Mouse (Mus musculus) lung, postnatal 4 days (tissue): ENCODE data around the gene Vsx2.

Experiments used
- DNase-seq, 2 experiments: peaks; one replicate each; pipeline ENCODE4 v3.0.0; 2021

Gene Vsx2

DNA sequence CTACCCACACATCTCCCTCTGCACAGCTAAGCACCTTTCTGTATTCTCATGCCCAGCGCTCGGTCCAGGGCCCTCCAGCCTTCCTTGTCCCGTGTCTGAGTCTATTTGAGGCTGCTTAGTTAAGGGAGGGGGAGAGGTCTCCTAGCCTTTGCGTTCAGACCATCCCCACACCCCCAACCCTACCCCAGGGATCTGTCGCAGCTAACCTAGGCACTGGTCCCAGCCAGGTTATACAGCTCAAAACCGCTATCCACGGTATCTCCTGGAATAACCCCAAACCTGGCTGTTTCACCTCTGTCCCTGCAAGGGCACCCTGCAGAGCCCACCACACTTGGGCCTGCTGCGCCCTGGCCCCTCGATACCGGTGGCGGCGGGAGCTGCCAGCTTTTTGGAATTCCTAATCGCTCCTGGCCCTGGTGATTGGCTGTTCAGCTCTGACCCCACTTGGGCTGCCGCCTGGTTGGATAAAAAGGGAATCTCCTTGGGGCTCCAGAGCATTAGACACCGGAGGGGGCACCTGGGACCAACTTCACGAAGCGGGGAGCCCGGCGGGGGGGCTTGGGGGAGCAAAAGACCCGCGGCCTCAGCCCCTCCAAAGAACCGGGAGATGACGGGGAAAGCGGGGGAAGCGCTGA, at the start of gene Vsx2:
TSS of gene Vsx2 (plus strand) at position 427 of the 635 bp plus-strand sequence.
- DNase-seq: peak in 1 of 2 experiments; percentile 4

DNA sequence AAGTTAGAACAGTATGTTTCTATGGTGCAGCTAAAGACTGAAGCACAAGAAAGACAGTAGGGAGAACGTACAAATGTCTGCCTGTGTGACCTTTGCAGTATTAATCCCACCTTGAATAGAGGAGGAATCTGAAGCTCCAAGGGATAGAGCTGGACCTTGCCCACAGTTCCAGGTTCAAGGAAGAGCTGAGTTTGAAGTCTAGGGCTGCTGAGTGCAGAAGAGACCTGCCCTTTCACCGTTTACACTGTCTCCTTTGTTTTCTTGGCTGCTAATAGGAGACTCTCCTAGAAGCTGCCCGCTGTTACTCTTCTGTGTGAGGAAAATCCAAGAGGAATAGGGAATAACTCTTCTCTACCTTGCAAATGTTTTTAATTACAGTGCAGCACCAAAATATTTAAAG, 45.8 kb upstream of the Vsx2 start:
- no peak for DNase-seq

DNA sequence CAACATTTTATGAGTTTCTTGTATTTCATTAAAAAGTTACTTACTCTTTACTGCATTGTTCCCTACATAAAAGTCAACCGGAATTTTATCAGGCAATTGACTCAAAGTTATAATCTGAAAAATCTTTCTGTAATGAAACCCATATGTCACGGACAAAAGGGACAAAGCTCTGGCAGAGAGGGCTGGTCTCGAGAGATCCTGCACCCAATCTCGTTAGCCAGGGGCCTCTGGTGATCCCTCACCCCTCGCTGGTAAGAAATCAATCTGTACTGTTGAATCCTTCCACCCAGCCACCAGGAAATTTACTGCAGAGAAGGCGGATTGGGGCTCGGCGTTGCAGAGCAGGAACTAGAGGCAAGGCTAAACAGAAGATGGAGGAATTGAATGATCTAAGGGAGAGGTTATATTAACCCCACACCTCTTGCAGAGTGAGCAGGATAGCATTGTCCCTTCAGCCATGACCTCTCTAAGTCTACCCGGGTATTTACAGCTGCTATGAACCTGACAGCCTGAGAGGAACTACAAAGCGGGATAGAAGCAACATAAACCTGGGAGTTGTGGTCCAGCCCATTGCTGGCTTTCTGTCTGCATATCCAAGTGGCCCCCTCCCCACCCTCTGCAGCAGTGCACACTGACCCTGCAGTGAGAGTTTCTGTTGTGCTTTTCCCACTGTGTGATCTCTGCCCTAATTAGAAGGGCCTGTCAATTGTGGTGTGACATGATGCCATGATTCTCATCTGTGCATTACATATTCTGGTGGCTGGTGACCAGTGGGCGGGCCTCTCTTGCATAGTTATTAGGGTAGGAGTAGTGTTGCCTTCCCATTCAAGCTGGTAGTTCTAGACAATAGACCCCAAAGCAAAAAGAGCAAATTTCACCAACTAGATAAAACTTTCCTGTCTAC, 45.2 kb upstream of the Vsx2 start:
- DNase-seq: no peak

DNA sequence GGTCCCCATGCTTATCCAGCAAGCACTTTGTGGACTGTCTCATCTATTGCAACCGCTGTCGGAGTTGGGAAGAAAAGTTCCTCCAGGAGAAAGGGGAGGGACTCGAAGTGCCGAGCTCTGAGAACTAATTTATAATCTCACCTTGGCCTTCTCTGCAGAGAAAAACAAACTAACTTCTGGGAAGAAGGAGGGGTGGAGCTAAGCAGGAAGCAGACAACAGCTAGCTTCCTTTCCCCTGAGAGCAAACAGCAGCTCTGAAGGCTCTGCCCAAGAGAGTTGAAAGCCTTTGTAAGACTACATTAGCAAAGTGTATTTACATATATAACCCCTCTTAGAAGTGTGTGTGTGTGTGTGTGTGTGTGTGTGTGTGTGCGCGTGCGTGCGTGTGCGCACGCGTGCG, 44.1 kb upstream of the Vsx2 start:
- DNase-seq: no peak

DNA sequence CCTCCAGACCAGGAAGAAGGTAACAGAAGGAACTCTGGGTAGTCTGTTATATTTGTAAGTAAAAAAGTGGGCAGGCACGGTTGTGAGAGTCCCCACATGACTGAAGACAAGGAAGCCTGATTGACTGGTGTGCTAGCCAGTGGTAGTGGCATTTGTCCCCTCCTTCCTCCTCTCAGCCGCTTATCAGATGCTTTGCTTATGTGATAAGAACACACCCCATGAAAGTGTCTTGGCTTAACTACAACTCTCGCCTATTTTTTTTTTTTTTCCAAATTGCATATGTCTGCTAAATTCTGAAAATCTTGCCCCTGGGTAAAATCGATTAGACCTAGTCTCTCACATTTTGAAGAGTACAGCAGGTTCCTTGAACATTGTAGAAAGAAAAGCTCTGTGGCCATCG, 39.1 kb upstream of the Vsx2 start:
- no peak for DNase-seq

DNA sequence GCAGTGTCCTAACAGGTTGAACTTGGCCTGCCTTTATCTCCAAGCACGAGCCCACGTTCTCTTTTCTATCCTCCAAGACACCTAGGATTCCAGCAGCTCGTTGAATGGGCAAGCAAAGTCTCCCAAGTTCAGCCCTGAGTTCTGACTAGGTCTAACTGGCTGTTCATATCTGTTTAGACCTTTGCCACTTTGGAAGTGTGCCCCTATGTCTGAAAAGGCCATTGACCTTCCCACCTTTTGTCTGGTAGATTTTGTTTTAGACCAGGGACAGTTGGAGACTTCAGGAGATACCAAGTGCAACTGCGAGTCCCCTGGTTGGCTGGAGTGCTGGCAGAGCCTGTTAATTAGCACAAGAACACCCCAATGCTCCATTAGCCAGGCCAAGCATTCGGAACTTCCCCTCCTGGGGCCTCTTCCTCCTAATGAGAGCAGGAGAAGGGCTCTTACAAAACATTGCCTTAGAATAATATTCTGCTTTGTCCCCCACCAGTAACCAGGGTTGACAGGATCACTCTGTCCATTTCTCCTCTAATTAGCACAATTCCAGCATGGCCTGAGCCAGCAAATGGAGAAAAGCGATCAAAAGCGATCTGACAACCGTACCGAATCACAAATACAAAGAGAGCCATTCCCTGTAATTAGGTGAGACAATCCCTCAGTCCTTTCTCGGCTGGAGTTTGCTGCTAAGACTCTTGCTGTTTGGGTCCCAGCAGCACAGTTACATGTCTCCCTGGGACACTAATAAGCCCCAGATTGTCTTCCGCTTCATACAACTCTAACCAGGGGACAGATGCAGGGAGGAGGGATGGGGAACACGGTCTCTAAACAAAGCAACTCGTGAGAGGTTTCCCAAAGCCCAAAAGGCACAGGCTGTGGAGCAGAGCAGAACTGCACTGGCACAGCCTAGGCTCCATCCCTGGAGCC, 37.4 kb upstream of the Vsx2 start:
- no peak for DNase-seq

DNA sequence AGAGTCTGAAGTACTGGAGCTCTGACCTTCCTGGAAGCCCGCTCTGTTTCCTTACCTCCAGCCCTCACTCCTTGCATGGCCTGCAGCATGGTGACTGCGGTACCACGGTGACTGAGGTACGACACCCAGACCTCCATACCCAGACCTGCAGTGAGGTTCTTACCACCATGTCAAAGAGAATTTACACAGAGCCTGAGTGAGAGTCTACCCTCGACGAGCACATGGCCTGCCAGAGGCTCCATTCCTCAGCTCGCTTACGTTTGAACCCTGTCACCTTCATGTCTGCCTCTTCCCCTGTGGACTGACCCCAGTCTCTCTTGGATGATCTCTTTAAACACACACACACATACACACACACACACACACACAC, 36.7 kb upstream of the Vsx2 start:
- DNase-seq: no peak

DNA sequence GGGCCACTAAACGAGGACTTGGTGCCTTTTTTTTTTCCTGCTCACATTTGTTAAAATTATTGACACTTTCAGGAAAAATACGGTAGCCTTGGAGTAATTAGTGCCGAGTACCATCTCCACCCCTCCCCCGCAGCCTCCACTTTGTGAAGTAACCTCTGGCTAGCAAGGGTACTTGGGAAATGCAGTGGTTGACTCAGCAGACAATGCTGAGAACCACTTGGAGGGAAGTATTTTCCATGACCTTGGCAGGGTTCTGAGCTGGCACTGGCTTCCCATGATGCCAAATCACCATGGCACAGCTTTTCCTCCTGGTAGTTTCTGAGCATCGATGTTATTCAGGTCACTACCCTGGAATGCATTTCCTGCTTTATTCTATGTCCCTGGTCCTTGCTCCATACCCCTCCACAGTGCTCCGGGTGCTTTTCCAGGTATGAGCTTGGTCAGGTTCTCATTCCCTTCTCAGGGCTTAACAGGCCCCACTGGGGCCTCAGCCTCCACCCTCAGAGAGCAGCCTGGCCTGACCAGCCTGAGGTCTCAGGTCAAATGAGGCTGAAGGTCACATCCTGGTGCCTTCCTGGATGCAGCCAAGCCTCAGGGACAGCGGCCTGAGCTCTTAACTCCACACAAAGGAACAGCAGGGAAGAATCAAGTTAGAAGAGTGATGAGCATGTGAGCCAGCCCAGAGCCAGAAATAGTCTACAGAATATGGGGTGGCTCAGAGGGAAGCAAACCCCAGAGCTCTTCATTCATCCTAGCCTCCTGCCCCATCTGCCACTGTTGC, 35.7 kb upstream of the Vsx2 start:
- no peak for DNase-seq

DNA sequence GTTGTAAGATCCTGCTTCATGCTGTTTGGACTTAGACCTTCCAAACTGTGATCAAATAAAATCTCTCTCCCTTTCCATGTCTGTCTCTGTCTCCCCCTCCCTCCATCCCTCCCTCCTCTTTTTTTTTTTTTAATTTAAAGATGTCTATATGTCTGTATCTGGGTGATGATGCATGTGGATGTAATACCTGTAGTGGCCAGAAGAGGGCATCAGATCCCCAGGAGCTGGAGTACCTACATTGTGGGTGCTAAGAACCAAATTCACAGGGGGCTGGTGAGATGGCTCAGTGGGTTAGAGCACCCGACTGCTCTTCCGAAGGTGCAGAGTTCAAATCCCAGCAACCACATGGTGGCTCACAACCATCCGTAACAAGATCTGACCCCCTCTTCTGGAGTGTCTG, 30.0 kb upstream of the Vsx2 start:
- DNase-seq: peak in 1 of 2 experiments; percentile 12

DNA sequence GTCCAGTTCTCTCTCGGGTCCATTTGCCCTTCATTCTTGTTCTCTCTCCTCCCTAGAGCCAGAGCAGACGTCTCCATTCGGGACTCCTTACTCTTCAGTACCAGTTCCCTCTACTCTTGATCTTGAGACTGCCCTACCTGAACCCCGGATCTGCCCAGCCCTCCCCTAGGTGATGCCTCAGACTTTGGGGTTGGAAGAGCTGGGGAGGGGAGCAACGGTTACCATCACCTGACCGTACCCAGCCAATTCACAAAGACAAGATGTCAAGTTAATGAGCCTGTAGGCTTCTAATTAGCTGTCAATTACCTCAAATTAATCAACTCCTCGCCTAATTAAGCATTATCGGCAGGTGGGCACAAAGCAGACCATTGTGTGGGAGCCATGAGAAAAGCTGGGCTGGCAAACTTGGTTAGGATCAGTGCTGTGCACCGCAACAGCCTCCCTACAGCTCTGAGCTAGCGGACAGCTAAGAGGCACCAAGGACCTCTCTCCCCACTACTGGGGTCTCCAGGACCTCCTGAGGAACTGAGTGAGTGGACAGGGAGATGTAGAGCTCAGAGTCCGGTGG, 28.1 kb upstream of the Vsx2 start:
- DNase-seq: no peak

DNA sequence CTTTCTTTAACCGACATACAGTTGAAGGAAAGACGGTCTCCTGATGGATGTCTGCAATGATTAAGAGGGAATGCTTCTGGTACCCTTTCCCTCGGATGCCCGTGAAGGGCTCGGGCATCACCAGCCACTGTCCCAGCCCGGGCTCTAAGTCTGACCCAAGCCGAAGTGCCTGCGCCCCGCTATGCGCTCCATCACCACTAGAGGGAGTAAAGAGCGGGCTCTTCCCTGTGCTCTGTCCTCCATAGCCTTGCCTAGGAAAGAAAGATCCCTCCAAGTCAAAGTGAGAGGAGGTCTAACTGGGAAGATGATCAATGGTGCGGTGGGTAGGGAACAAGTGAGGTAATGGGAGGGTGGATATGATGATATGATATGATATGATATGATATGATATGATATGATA, 23.5 kb upstream of the Vsx2 start:
- peak; percentile 53 to 63 for DNase-seq

DNA sequence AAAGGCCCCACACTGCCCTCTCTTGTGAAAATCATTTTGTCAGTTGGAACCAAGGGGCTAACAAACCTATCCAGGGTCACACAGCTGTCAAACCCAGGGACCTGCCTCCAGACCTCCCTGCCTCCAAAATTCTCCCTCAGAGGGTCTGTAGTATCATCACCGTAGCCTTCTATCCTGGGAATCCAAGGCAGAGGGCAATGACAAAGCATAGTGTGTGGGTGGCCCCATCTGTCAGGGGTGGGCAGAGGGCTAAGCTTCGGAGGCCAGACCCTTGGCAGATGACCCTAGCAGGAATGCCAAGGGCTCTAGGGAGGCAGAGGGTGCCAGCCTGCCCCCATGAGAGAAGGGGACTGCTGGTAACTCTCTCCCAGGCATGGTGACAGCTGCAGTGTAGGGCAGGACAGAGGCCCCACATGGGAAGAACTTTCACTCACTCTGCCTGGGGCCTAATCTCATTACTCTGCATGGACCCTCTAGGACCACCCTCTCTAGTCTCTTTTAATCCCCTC, 22.9 kb upstream of the Vsx2 start:
- no peak for DNase-seq

DNA sequence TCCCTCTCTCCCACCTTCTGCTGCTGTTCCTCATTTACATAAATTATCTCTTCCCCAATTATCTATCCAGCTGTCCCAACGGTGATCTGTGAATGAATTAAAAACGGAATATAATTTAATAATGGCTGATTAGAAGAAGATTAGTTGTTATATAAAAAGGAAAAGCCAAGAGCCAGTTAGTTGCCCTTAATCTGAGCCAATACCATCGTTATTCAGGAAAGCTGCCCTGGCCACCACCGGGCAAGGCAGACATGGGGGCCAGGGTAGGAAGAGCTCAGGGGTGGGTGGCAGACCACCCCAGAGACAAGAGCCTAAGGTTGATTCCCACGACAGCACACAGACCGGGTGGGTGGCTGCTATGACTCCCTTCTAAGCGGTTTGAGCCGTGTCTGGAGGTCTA, 21.3 kb upstream of the Vsx2 start:
- no peak for DNase-seq

DNA sequence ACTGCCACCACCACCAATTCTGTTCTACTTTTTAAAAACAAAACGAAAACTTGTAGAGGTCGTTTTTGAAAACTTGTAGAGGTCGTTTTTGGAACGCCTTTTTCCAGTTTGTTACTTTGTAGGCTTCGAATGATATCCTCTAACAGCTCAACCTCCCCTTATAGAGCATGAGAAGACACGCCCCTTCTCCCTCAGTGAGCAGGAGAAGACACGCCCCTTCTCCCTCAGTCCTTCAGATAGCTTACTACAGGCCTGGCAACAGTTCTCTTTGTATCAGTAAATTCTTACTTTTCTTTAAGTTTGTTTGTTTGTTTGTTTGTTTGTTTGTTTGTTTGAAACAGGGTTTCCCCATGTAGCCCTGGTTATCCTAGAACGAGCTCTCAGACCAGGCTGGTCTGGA, 14.3 kb upstream of the Vsx2 start:
- no peak for DNase-seq

DNA sequence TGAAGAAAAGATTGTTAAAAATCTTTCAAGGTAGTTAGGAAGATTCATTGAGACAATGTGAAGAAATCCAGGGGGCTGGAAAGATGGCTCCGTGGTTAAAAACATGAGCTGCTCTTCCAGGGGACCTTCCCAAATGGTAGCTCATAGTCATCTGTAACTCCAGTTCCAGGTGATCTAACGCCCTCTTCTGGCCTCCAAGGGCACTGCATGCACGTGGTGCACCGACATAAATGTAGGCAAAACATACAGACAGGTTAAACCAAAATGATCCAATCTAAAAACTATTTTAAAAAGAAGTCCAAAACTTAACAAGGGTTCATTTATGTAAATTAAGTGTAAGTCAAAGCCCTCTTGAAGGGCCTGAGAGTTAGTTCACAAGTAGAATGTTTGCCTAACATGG, 7.0 kb upstream of the Vsx2 start:
- no peak for DNase-seq

DNA sequence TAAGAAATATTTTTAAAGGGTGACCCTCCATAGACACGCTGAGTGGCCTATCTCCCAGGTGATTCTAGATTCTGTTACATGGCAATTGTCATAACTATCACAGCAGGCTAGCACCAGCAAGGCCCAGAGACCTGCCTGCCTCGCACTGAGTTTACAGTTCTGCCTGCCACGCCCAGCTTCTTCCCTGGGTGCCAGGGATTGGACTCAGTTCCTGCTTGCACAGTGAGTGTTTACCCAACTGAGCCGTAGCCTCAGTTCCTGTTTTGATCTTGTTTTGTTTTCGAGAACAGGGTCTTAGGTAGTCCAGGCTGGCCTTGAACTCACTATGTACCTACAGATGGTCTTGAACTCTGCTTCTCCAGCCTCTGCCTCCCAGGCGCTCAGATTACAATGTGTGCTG, 2.0 kb upstream of the Vsx2 start:
- DNase-seq: no peak

DNA sequence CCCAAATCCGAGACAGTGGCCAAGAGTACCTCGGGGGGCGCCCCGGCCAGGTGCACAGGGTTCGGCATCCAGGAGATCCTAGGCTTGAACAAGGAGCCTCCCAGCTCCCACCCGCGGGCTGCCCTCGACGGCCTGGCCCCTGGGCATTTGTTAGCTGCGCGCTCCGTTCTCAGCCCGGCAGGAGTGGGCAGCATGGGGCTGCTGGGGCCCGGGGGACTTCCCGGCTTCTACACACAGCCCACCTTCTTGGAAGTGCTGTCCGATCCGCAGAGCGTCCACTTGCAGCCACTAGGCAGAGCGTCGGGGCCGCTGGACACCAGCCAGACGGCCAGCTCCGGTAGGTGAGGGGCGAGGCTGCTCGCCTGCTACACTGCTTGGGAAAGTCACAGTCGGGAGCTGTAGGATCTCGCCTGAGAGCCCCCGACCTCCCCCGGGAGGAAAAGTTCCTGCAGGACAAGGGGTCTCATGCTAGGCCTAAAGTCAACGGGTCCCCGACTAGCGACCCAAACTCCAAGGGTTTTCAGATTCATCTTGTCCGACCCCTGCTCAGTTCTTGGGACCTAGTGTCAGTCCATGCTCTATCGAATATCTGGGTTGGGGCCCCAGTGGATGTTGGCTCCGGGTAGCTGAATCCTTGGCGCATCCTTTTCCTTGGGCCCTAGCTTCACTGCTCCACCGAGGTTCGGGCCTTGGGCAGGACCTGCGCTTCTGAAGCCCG, 573 bp downstream of the Vsx2 start:
- peak in 1 of 2 experiments; percentile 5 for DNase-seq

DNA sequence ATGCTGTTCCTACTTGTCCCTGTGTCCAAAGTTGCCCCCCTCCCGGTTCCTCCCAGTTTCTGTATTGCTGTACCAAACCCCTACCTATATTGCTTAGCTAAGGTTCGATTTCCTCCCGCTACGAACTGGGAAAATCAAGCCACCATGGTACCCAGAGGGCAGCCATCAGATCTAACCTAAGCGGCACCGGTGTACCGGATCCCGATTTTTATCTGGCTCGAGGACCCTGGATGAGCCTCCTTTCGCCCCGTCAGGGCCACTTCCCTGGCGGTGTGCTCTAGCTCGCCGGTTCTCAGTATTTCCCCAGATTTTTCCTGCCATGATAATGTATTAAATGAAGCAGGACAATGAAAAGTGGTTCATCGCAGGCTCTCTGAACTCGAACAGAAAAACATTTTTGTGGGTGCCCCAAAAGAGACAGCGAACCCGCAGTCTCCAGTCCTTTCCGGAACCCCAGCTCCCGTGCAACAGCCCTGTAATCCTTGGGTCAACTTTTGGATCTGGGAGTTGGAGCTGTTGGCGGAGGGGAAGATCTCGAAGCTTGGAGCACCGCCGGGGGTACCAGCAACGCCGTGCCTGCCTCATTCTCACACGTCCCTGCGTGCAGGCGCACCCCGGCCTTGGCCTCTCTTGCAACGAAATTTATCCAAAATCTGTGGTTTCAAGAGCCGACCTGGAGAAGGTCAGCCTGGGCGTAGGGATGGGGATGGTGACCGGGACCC, 1.3 kb downstream of the Vsx2 start:
- DNase-seq: no peak

DNA sequence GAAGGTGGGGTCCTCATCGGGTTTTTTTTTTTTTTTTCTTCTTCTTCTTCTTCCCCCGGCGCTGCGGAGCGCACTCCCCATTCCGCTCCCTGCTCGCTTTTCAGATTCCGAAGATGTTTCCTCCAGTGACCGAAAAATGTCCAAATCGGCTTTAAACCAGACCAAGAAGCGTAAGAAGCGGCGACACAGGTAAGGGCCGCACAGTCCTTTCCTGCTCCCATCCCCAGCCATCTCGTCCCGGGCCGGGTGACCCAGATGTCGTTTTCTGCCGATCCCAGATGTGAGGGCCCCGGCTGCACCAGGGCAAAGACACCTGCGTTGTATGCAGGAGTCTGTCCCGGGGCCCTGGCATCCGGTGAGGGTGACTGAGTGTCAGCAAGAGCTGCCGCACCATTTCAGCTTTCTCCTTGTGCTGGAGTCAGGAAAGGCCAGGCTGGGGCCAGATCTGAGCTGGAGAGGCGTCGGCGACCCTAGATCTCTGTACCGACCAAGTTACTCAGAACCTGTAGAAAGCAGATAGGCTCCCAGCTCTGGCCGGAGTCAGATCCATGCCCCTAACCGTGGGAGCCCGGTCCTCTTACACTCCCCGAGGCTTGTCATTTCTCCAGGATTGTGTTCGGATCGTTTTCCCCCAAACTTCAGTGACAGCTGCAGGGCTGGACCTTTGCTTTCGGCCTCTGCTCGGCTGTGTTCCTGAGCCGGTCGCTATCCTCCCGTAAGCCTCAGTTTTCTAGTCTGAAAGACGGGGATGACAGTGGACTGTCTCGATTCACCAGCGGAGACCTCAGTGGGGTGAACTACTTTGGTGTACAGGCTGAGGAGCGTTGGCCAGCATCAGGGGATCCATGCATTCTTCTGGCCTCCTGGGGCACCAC, 2.1 kb downstream of the Vsx2 start:
- peak; percentile 10 to 31 for DNase-seq

DNA sequence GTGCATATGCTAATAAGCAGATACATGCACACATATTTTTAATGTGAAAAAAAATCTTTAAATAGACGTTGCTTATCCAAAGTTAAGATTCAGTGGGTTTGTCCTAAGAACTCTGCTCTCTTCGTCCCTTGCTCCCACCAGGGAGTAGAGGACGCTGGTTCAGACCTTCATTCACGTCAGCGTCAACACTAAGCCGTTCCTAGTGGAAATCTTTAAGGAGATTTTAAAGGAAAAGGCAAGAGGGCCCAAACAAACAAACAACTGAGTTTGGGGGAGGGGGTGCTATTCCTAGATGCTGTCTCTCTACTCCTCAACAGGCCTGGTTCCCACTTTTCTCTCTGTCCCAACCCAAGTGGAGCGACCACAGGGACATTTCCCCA, 2.8 kb downstream of the Vsx2 start:
- DNase-seq: no peak
